Mouse (Mus musculus): ENCODE measurements around the gene Lrrc45. TPM values are rescaled to one million over a fixed set of nuclear protein-coding genes. Genes with fewer than 3 reads are reported as not detected.

Lrrc45 gene
- polyA plus RNA-seq, 1 experiment: 10.6 TPM

- H3ac ChIP-seq (ENCODE audit: control insufficient read depth, insufficient read length): no peak overlapping the region
- no peak overlapping the region for H3K4me3 ChIP-seq
- H3K36me3 ChIP-seq (ENCODE audit: control insufficient read depth, insufficient read depth): no peaks in the 10 kb centered on the region
- no peak for TF ChIP-seq TCF3 (IDR thresholded peaks at IDR 0.05; ENCODE audit: insufficient read length, low read depth)
- TF ChIP-seq POLR2AphosphoS2 (IDR thresholded peaks at IDR 0.05; ENCODE audit: insufficient read length, low read depth): no peak
- TF ChIP-seq E2F4 (IDR thresholded peaks at IDR 0.05; ENCODE audit: insufficient read depth): no peak
- TF ChIP-seq REST (IDR thresholded peaks at IDR 0.05; ENCODE audit: insufficient read depth, insufficient read length): no peak
- no peak for TF ChIP-seq POLR2A (IDR thresholded peaks at IDR 0.05; ENCODE audit: insufficient read length, low read depth)
- no peak for TF ChIP-seq SRF (IDR thresholded peaks at IDR 0.05; ENCODE audit: control insufficient read depth, insufficient read length, low read depth)
- TF ChIP-seq MYOG (IDR thresholded peaks at IDR 0.05; ENCODE audit: control insufficient read depth in 1 of 3, insufficient read depth in 1 of 3, insufficient read length in 2 of 3, low read depth in 2 of 3): no peak
- no peak for TF ChIP-seq USF1 (IDR thresholded peaks at IDR 0.05; ENCODE audit: low read depth)
- no peak for TF ChIP-seq MAX (IDR thresholded peaks at IDR 0.05; ENCODE audit: low read depth)
- no peak for TF ChIP-seq TCF12 (IDR thresholded peaks at IDR 0.05; ENCODE audit: insufficient read depth, poor library complexity, severe bottlenecking)
- no peak for TF ChIP-seq CEBPB (IDR thresholded peaks at IDR 0.05; ENCODE audit: insufficient read depth, poor library complexity, severe bottlenecking)
- H3K4me2 ChIP-seq (ENCODE audit: low read depth): no peak overlapping the region
- no peaks in the 10 kb centered on the region for H3K79me2 ChIP-seq (ENCODE audit: control insufficient read depth, insufficient read depth)
- peaks cover 14% of the 10 kb centered on the region for H3K27me3 ChIP-seq (ENCODE audit: control insufficient read depth, insufficient read depth, insufficient read length)
Observed at GRCm38 (mm10) chr11:120736424-120736823, 22.7 kb downstream of the Lrrc45 start.

GRCm38 (mm10) chr11:120740981-120741380 is 27.3 kb downstream of the Lrrc45 start:
- H3K4me3 ChIP-seq: no peak overlapping the region
- no peak overlapping the region for H3ac ChIP-seq (ENCODE audit: control insufficient read depth, insufficient read length)
- no peak for TF ChIP-seq POLR2AphosphoS2 (IDR thresholded peaks at IDR 0.05; ENCODE audit: insufficient read length, low read depth)
- TF ChIP-seq POLR2A (IDR thresholded peaks at IDR 0.05; ENCODE audit: insufficient read length, low read depth): no peak
- TF ChIP-seq E2F4 (IDR thresholded peaks at IDR 0.05; ENCODE audit: insufficient read depth): no peak
- TF ChIP-seq REST (IDR thresholded peaks at IDR 0.05; ENCODE audit: insufficient read depth, insufficient read length): no peak
- no peak for TF ChIP-seq TCF3 (IDR thresholded peaks at IDR 0.05; ENCODE audit: insufficient read length, low read depth)
- no peak for TF ChIP-seq MYOG (IDR thresholded peaks at IDR 0.05; ENCODE audit: control insufficient read depth in 1 of 3, insufficient read depth in 1 of 3, insufficient read length in 2 of 3, low read depth in 2 of 3)
- TF ChIP-seq USF1 (IDR thresholded peaks at IDR 0.05; ENCODE audit: low read depth): no peak
- no peak for TF ChIP-seq SRF (IDR thresholded peaks at IDR 0.05; ENCODE audit: control insufficient read depth, insufficient read length, low read depth)
- TF ChIP-seq MAX (IDR thresholded peaks at IDR 0.05; ENCODE audit: low read depth): no peak
- no peak for TF ChIP-seq MYOD1 (IDR thresholded peaks at IDR 0.05; ENCODE audit: control insufficient read depth in 1 of 3, insufficient read length in 2 of 3, low read depth in 2 of 3)
- TF ChIP-seq CEBPB (IDR thresholded peaks at IDR 0.05; ENCODE audit: insufficient read depth, poor library complexity, severe bottlenecking): no peak
- no peak for TF ChIP-seq TCF12 (IDR thresholded peaks at IDR 0.05; ENCODE audit: insufficient read depth, poor library complexity, severe bottlenecking)
- no peak overlapping the region for H3K4me2 ChIP-seq (ENCODE audit: low read depth)
- peaks cover 27% of the 10 kb centered on the region for H3K27me3 ChIP-seq (ENCODE audit: control insufficient read depth, insufficient read depth, insufficient read length)
- no peaks in the 10 kb centered on the region for H3K79me2 ChIP-seq (ENCODE audit: control insufficient read depth, insufficient read depth)
- no peaks in the 10 kb centered on the region for H3K36me3 ChIP-seq (ENCODE audit: control insufficient read depth, insufficient read depth)

DNA sequence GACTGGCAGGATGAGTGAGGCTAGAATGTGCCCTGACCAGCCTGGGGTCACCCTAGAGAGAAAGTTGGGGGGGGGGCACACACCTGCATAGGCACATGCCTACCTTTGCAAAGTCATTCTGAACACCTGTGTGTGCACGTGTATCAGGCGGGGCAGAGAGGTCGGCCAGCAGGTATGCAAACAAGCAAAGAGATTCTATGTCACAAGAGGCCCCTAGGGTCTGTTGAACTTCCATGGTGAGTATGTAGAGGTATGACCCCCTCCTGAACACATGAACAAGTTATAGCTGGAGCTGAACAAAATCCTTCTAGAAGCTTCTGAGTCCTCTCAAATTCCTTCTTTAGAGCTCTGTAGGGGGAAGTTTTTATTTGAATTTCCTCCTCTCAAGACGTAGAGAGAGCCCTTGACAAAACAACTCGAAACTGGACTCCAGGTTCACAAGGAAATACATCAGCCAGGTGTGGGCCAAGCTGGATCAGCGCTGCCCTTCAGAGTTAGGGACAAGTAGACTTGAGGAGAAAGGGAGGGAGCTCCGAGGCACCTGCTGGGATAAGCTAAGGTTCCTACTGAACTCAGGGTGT is 30.5 kb downstream of the Lrrc45 start:
- TF ChIP-seq SRF (IDR thresholded peaks at IDR 0.05; ENCODE audit: control insufficient read depth, insufficient read length, low read depth) (no peak), MYOD1 (IDR thresholded peaks at IDR 0.05; ENCODE audit: control insufficient read depth in 1 of 3, insufficient read length in 2 of 3, low read depth in 2 of 3) (no peak), MYOG (IDR thresholded peaks at IDR 0.05; ENCODE audit: control insufficient read depth in 1 of 3, insufficient read depth in 1 of 3, insufficient read length in 2 of 3, low read depth in 2 of 3) (no peak), TCF3 (IDR thresholded peaks at IDR 0.05; ENCODE audit: insufficient read length, low read depth) (no peak), POLR2AphosphoS2 (IDR thresholded peaks at IDR 0.05; ENCODE audit: insufficient read length, low read depth) (no peak), POLR2A (IDR thresholded peaks at IDR 0.05; ENCODE audit: insufficient read length, low read depth) (no peak), REST (IDR thresholded peaks at IDR 0.05; ENCODE audit: insufficient read depth, insufficient read length) (no peak), TCF12 (IDR thresholded peaks at IDR 0.05; ENCODE audit: insufficient read depth, poor library complexity, severe bottlenecking) (no peak), USF1 (IDR thresholded peaks at IDR 0.05; ENCODE audit: low read depth) (no peak), MAX (IDR thresholded peaks at IDR 0.05; ENCODE audit: low read depth) (no peak), CEBPB (IDR thresholded peaks at IDR 0.05; ENCODE audit: insufficient read depth, poor library complexity, severe bottlenecking) (no peak), E2F4 (IDR thresholded peaks at IDR 0.05; ENCODE audit: insufficient read depth) (no peak)
- H3K79me2 ChIP-seq (ENCODE audit: control insufficient read depth, insufficient read depth): no peaks in the 10 kb centered on the region

DNA sequence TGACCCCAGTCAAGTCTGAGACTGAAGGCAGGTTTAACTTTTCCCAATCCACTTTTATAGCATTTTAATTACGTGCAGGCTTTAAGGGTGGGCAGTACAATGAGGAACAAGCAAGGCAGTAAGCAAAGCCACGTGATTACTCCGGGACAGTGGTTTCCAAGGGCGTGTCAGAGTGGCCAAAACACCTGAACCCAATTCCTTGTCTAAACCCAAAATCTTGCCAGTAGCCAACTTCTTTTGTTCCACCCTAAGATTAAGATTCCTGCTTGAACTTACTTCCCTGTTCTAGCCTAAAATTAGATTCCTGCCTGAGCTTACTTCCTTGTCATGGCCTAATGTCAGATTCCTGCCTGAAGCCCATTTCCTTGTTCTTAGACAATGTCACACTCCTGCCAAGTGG is 34.2 kb downstream of the Lrrc45 start:
- no peaks in the 10 kb centered on the region for H3K79me2 ChIP-seq (ENCODE audit: control insufficient read depth, insufficient read depth)
- no peaks in the 10 kb centered on the region for H3K36me3 ChIP-seq (ENCODE audit: control insufficient read depth, insufficient read depth)
- H3K4me2 ChIP-seq (ENCODE audit: low read depth): no peak overlapping the region
- peaks cover 13% of the 10 kb centered on the region for H3K27me3 ChIP-seq (ENCODE audit: control insufficient read depth, insufficient read depth, insufficient read length)
- no peak overlapping the region for H3ac ChIP-seq (ENCODE audit: control insufficient read depth, insufficient read length)
- no peak overlapping the region for H3K4me3 ChIP-seq
- TF ChIP-seq POLR2A (IDR thresholded peaks at IDR 0.05; ENCODE audit: insufficient read length, low read depth) (no peak), TCF12 (IDR thresholded peaks at IDR 0.05; ENCODE audit: insufficient read depth, poor library complexity, severe bottlenecking) (no peak), REST (IDR thresholded peaks at IDR 0.05; ENCODE audit: insufficient read depth, insufficient read length) (no peak), MAX (IDR thresholded peaks at IDR 0.05; ENCODE audit: low read depth) (no peak), MYOD1 (IDR thresholded peaks at IDR 0.05; ENCODE audit: control insufficient read depth in 1 of 3, insufficient read length in 2 of 3, low read depth in 2 of 3) (no peak), E2F4 (IDR thresholded peaks at IDR 0.05; ENCODE audit: insufficient read depth) (no peak), MYOG (IDR thresholded peaks at IDR 0.05; ENCODE audit: control insufficient read depth in 1 of 3, insufficient read depth in 1 of 3, insufficient read length in 2 of 3, low read depth in 2 of 3) (no peak), TCF3 (IDR thresholded peaks at IDR 0.05; ENCODE audit: insufficient read length, low read depth) (no peak), SRF (IDR thresholded peaks at IDR 0.05; ENCODE audit: control insufficient read depth, insufficient read length, low read depth) (no peak), POLR2AphosphoS2 (IDR thresholded peaks at IDR 0.05; ENCODE audit: insufficient read length, low read depth) (no peak), USF1 (IDR thresholded peaks at IDR 0.05; ENCODE audit: low read depth) (no peak), CEBPB (IDR thresholded peaks at IDR 0.05; ENCODE audit: insufficient read depth, poor library complexity, severe bottlenecking) (no peak)

More for the DNA sequence above, 30.5 kb downstream of the Lrrc45 start:
- no peaks in the 10 kb centered on the region for H3K36me3 ChIP-seq (ENCODE audit: control insufficient read depth, insufficient read depth)
- H3K27me3 ChIP-seq (ENCODE audit: control insufficient read depth, insufficient read depth, insufficient read length): peaks cover 27% of the 10 kb centered on the region
- no peak overlapping the region for H3K4me3 ChIP-seq
- no peak overlapping the region for H3ac ChIP-seq (ENCODE audit: control insufficient read depth, insufficient read length)
- no peak overlapping the region for H3K4me2 ChIP-seq (ENCODE audit: low read depth)
